In the genomic region with DNA sequence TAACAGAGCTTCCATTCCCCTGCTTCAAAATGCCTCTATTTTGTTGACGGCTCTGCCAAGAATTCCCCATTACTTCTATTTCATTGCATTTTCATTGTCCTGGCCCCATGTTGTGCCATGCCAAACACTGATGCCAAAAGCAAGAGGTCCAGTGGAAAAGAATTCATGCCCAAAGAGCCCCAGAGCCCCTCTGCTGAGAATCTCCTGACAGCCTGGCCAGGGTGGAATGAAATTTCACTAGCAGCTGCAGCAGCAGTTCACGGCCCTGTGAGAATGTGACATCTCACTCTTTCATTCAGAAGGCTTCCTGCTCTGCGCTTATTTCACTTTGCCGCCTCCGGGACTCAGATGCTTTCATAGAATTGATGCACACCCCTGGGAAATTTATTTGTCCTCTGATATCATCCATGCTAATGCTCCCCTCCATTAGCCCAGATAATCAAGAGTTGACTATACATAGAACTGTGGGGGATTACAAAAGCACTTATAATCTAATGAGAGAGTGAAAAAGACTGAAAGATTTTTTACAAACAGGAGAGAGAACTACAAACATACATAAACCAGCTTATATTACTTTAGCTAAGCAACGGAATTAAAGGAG, we compare ENCODE assay signal across 11 mouse cellular contexts.
DNase-seq lines count a peak whose midpoint lies in the region; ATAC-seq and TF ChIP-seq lines count a peak whose summit lies in the region.
"Had no signal": no experiment of that assay in that cellular context is flagged by ENCODE, and none has a peak within 500 bp of the region (broad histone marks: within the 10 kb centered on the region; RNA-seq: fewer than 3 reads in every experiment).

No protein-coding gene starts in this region.

- no peak overlapping the region for H3K4me3 ChIP-seq in forebrain, postnatal 0 days (ENCODE audit: low read depth, low read length)
- H3K4me3 ChIP-seq in midbrain, embryonic 12.5 days: no peak overlapping the region

- no peaks in the 10 kb centered on the region for H3K27me3 ChIP-seq in forebrain, postnatal 0 days (ENCODE audit: insufficient read depth, low read length)
- H3K27me3 ChIP-seq in midbrain, embryonic 12.5 days: no peaks in the 10 kb centered on the region

- no peaks in the 10 kb centered on the region for H3K9me3 ChIP-seq in forebrain, postnatal 0 days (ENCODE audit: low read length)
- H3K9me3 ChIP-seq in midbrain, embryonic 12.5 days: no peaks in the 10 kb centered on the region

- no peaks in the 10 kb centered on the region for H3K36me3 ChIP-seq in forebrain, postnatal 0 days (ENCODE audit: insufficient read depth)
- H3K36me3 ChIP-seq in midbrain, embryonic 12.5 days: no peaks in the 10 kb centered on the region

- peak; percentile 69 for ATAC-seq in forebrain, postnatal 0 days
- ATAC-seq in midbrain, embryonic 12.5 days (ENCODE audit: low FRiP score, low read depth): peak; percentile 39; the same call in 1 of the 2 replicates

- H3K4me2 ChIP-seq in forebrain, postnatal 0 days (ENCODE audit: low read depth): no peak overlapping the region
- H3K4me2 ChIP-seq in midbrain, embryonic 12.5 days (replicated peaks): no peak overlapping the region

- peak; percentile 1 to 2 for DNase-seq in layer of hippocampus, postnatal 36 days
- no peak for DNase-seq in layer of hippocampus, adult 9-11 months
- DNase-seq in forebrain, postnatal 0 days: peak; percentile 54
- DNase-seq in retina, postnatal 1 day: peak; percentile 24
- no peak for DNase-seq in urinary bladder, postnatal 10 days (ENCODE audit: low spot score)
- no peak for DNase-seq in spleen, postnatal 36 days (ENCODE audit: low spot score in 2 of 2)
- DNase-seq in testis, postnatal 14 days (ENCODE audit: low spot score): no peak
- DNase-seq: kidney, adult 2 months; liver; thymus, adult 18-20 months had no signal

- 19% methylated on average over 6 of the region's 6 CpGs for WGBS in forebrain, postnatal 0 days
- WGBS in midbrain, embryonic 12.5 days: 37% methylated on average over 6 of the region's 6 CpGs

- H3K27ac ChIP-seq in forebrain, postnatal 0 days (ENCODE audit: low read depth, low read length): no peak overlapping the region; the same call in 1 of the 2 replicates
- peak overlapping the region; percentile 56; the same call in 1 of the 2 replicates for H3K27ac ChIP-seq in midbrain, embryonic 12.5 days (replicated peaks)

- H3K9ac ChIP-seq in forebrain, postnatal 0 days: no peak overlapping the region
- no peak overlapping the region for H3K9ac ChIP-seq in midbrain, embryonic 12.5 days (replicated peaks)

- H3K4me1 ChIP-seq in forebrain, postnatal 0 days (ENCODE audit: insufficient read depth): 0 out of 2 replicates have a peak, but pooled peaks cover 7% of the 10 kb centered on the region
- peaks cover 13% of the 10 kb centered on the region; the same call in 1 of the 2 replicates for H3K4me1 ChIP-seq in midbrain, embryonic 12.5 days

- TF ChIP-seq CTCF in forebrain, postnatal 0 days (IDR thresholded peaks at IDR 0.05; ENCODE audit: low read depth): no peak

Comparison
In these comparisons a context has a peak if more than half of its experiments do, and no peak if none do; other contexts are left out.
1. DNase-seq: peak in layer of hippocampus, postnatal 36 days (2 of 2), forebrain, postnatal 0 days (single experiment) and retina, postnatal 1 day (single experiment); none in layer of hippocampus, adult 9-11 months (single experiment), urinary bladder, postnatal 10 days (single experiment), spleen, postnatal 36 days (0 of 2) and testis, postnatal 14 days (single experiment).